Mouse (Mus musculus) ES-Bruce4 (cell line): Measurements from ENCODE around the gene Nxpe5. TPM values are rescaled to one million over a fixed set of nuclear protein-coding genes. Genes with fewer than 3 reads are reported as not detected.

Source experiments
- H3K27ac ChIP-seq: 2 replicates; pipeline ENCODE4 v1.5.1; 2012; ENCODE audit warnings: low read length, inconsistent platforms; ENCODE audit not compliant: insufficient read depth
- H3K27me3 ChIP-seq: 2 replicates; pipeline ENCODE4 v1.6.1; 2012; ENCODE audit warnings: mild to moderate bottlenecking, low read length, inconsistent platforms; ENCODE audit not compliant: control insufficient read depth, poor library complexity, insufficient read depth, severe bottlenecking
- H3K36me3 ChIP-seq: 2 replicates; pipeline ENCODE4 v1.6.1; 2012; ENCODE audit warnings: inconsistent platforms, mild to moderate bottlenecking, low read length, moderate library complexity; ENCODE audit not compliant: control insufficient read depth, poor library complexity, insufficient read depth, severe bottlenecking
- H3K4me1 ChIP-seq: one replicate; pipeline ENCODE4 v1.8.1; 2011; ENCODE audit warnings: low read length; ENCODE audit not compliant: control insufficient read depth, insufficient read depth
- H3K4me3 ChIP-seq: 2 replicates; pipeline ENCODE4 v1.5.1; 2011; ENCODE audit warnings: low read depth, mild to moderate bottlenecking, low read length
- H3K9ac ChIP-seq: 2 replicates; pipeline ENCODE4 v1.6.1; 2012; ENCODE audit warnings: low read depth, mild to moderate bottlenecking, inconsistent platforms; ENCODE audit not compliant: poor library complexity, severe bottlenecking
- H3K9me3 ChIP-seq: replicated peaks from 2 replicates; pipeline ENCODE4 v1.6.1; 2012; ENCODE audit warnings: mild to moderate bottlenecking, low read length, inconsistent platforms; ENCODE audit not compliant: control insufficient read depth, poor library complexity, insufficient read depth, severe bottlenecking
- CTCF ChIP-seq: IDR thresholded peaks from one replicate; pipeline ENCODE4 v1.8.1; 2011; ENCODE audit warnings: low read depth, low read length
- EP300 ChIP-seq: IDR thresholded peaks from 2 replicates; pipeline ENCODE4 v1.6.1; 2011; ENCODE audit warnings: low read depth, low read length; ENCODE audit not compliant: insufficient read depth
- POLR2A ChIP-seq: IDR thresholded peaks from one replicate; pipeline ENCODE4 v1.8.1; 2011; ENCODE audit warnings: low read length; ENCODE audit not compliant: insufficient read depth
- polyA plus RNA-seq: library from polyadenylated mRNA; stranded (reverse); fragments of >200 nt; gene quantifications from 2 replicates; pipeline ENCODE4 v1.2.4, GENCODE M21; 2011; ENCODE audit warnings: low read depth; ENCODE audit not compliant: missing spikeins, insufficient read depth, insufficient read length

The Nxpe5 gene
- polyA plus RNA-seq, 1 experiment, result not detected

GRCm38 (mm10) chr5:138260051-138260450 lies 34.4 kb downstream of the Nxpe5 start:
- H3K36me3 ChIP-seq, result peaks cover 10% of the 10 kb centered on the region; the same call in 1 of the 2 replicates
- no peaks in the 10 kb centered on the region for H3K4me1 ChIP-seq
- H3K27me3 ChIP-seq, result no peaks in the 10 kb centered on the region
- H3K9ac ChIP-seq, result no peak overlapping the region
- H3K9me3 ChIP-seq, result no peaks in the 10 kb centered on the region
- no peak overlapping the region for H3K27ac ChIP-seq
- H3K4me3 ChIP-seq, result no peak overlapping the region
- TF ChIP-seq POLR2A, result no peak
- TF ChIP-seq EP300, result no peak
- TF ChIP-seq CTCF, result no peak

GRCm38 (mm10) chr5:138260834-138261233 lies 35.1 kb downstream of the Nxpe5 start:
- TF ChIP-seq POLR2A (no peak), CTCF (no peak), EP300 (no peak)
- H3K9me3 ChIP-seq, result no peaks in the 10 kb centered on the region
- H3K27me3 ChIP-seq, result no peaks in the 10 kb centered on the region
- H3K36me3 ChIP-seq, result peaks cover 10% of the 10 kb centered on the region; the same call in 1 of the 2 replicates
- no peak overlapping the region for H3K27ac ChIP-seq
- no peak overlapping the region for H3K9ac ChIP-seq
- H3K4me3 ChIP-seq, result no peak overlapping the region
- H3K4me1 ChIP-seq, result no peaks in the 10 kb centered on the region

DNA sequence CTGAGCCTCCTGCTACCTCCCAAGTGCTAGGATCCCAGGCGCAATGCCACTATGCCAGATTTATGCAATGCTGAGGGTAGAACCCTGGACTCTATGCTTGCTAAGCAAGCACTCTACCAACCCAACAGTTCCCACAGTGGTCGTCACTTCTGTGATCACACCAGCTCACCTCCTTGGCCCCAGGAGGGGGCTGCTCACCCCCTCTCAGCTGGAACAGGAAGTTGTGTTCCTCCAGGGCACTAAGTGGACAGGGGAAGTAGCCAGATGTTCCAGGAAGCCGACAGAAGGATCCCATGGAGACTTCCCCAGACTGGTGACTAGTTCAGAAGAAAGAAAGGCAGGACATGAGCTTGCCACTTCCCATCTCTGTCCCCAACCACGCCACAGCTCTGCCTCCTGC lies 36.3 kb downstream of the Nxpe5 start:
- no peaks in the 10 kb centered on the region for H3K9me3 ChIP-seq
- TF ChIP-seq EP300 (no peak), CTCF (no peak), POLR2A (no peak)
- H3K4me1 ChIP-seq, result no peaks in the 10 kb centered on the region
- no peaks in the 10 kb centered on the region for H3K27me3 ChIP-seq
- peaks cover 10% of the 10 kb centered on the region; the same call in 1 of the 2 replicates for H3K36me3 ChIP-seq
- H3K27ac ChIP-seq, result no peak overlapping the region
- H3K4me3 ChIP-seq, result no peak overlapping the region
- no peak overlapping the region for H3K9ac ChIP-seq

- Histone ChIP-seq H3K27me3 (no peaks in the 10 kb centered on the region), H3K27ac (no peak overlapping the region), H3K36me3 (peaks cover 10% of the 10 kb centered on the region; the same call in 1 of the 2 replicates), H3K9ac (peak overlapping the region; percentile 88), H3K4me1 (no peaks in the 10 kb centered on the region), H3K9me3 (no peaks in the 10 kb centered on the region), H3K4me3 (peak overlapping the region; percentile 84)
- TF ChIP-seq CTCF (no peak), EP300 (no peak), POLR2A (no peak)
These were observed 37.0 kb downstream of the Nxpe5 start for GRCm38 (mm10) chr5:138262582-138263240.

GRCm38 (mm10) chr5:138263260-138264206 lies 37.8 kb downstream of the Nxpe5 start, which contains the start of gene BC037034:
Gene BC037034 (minus strand): TSS chr5:138264033.
- no peaks in the 10 kb centered on the region for H3K27me3 ChIP-seq
- H3K9ac ChIP-seq, result peak within 1 kb of the TSS; percentile 88
- H3K36me3 ChIP-seq, result peaks cover 10% of the 10 kb centered on the region; the same call in 1 of the 2 replicates
- TF ChIP-seq EP300 (no peak), POLR2A (peak; percentile 68), CTCF (no peak)
- H3K4me3 ChIP-seq, result peak within 1 kb of the TSS; percentile 84
- H3K9me3 ChIP-seq, result no peaks in the 10 kb centered on the region
- H3K27ac ChIP-seq, result no peak within 1 kb of the TSS
- no peaks in the 10 kb centered on the region for H3K4me1 ChIP-seq
